Mouse (Mus musculus): ENCODE results near the gene Sdhaf1.

- TF ChIP-seq CTCF (IDR thresholded peaks at IDR 0.05; ENCODE audit: low read depth), result no peak
- TF ChIP-seq EP300 (IDR thresholded peaks at IDR 0.05; ENCODE audit: low read depth), result no peak
Measured at GRCm38 (mm10) chr7:30358378-30359186, 34.9 kb upstream of the Sdhaf1 start.
